8 mouse cellular contexts compared by ENCODE assay signal in genomic region chr8:112128833-112129518, GRCm38 (mm10).
DNase-seq lines count a peak whose midpoint lies in the region; ATAC-seq and TF ChIP-seq lines count a peak whose summit lies in the region.

No protein-coding gene starts in this region.

- intact Hi-C loops in gastrocnemius, adult 2 months (cut with DNase I): no loop called here

- H3K9me3 ChIP-seq in liver, embryonic 14.5 days (ENCODE audit: control insufficient read depth, low read length): no peaks in the 10 kb centered on the region; the same call in 1 of the 2 replicates
- no peaks in the 10 kb centered on the region for H3K9me3 ChIP-seq in stomach, embryonic 16.5 days (replicated peaks; ENCODE audit: control insufficient read depth, low read length)

- no peak overlapping the region for H3ac ChIP-seq in C2C12 (ENCODE audit: control insufficient read depth, insufficient read length, low read depth)

- TF ChIP-seq EP300 in liver, embryonic 14.5 days (IDR thresholded peaks at IDR 0.05; ENCODE audit: low read depth): no peak

- H3K79me3 ChIP-seq in C2C12 (ENCODE audit: low read depth): no peaks in the 10 kb centered on the region

- H3K27ac ChIP-seq in gastrocnemius, adult 2 months: no peak overlapping the region
- H3K27ac ChIP-seq in liver, embryonic 14.5 days: no peak overlapping the region
- no peak overlapping the region for H3K27ac ChIP-seq in stomach, embryonic 16.5 days (ENCODE audit: low read length)

- DNase-seq in gastrocnemius, adult 2 months: peak; percentile 21
- DNase-seq in gastrocnemius, adult 8-10 months (ENCODE audit: low spot score in 2 of 2): no peak
- peak; percentile 5 to 20 (median 9) for DNase-seq in liver, embryonic 14.5 days (ENCODE audit: low read depth in 3 of 3, low spot score in 3 of 3)
- no peak for DNase-seq in spleen, postnatal 4 days (ENCODE audit: low spot score in 2 of 2)

- no peaks in the 10 kb centered on the region for H3K36me3 ChIP-seq in C2C12 (ENCODE audit: control insufficient read depth, insufficient read depth)
- H3K36me3 ChIP-seq in liver, embryonic 14.5 days (replicated peaks; ENCODE audit: control insufficient read depth, insufficient read depth, low read depth): no peaks in the 10 kb centered on the region
- no peaks in the 10 kb centered on the region for H3K36me3 ChIP-seq in stomach, embryonic 16.5 days (ENCODE audit: control insufficient read depth, insufficient read depth, low read length)

- ATAC-seq in common myeloid progenitor, adult 5-6 weeks (replicated peaks; ENCODE audit: low read depth, poor library complexity, severe bottlenecking): peak; percentile 76
- ATAC-seq in hematopoietic stem cell, adult 5-6 weeks (replicated peaks in 1 of 2; ENCODE audit: insufficient read depth in 1 of 2, low FRiP score in 2 of 2, low TSS enrichment in 1 of 2, low read depth in 1 of 2, poor library complexity in 2 of 2, severe bottlenecking in 2 of 2): peak; percentile 58 to 67
- no peak for ATAC-seq in liver, embryonic 14.5 days (ENCODE audit: insufficient read depth)
- peak; percentile 78; the same call in 1 of the 2 replicates for ATAC-seq in stomach, embryonic 16.5 days (ENCODE audit: insufficient read depth, low FRiP score)

- H3K4me2 ChIP-seq in liver, embryonic 14.5 days (ENCODE audit: low read depth): no peak overlapping the region
- H3K4me2 ChIP-seq in stomach, embryonic 16.5 days (ENCODE audit: low read depth, low read length): no peak overlapping the region

- H3K9ac ChIP-seq in liver, embryonic 14.5 days (replicated peaks): no peak overlapping the region
- H3K9ac ChIP-seq in stomach, embryonic 16.5 days (ENCODE audit: low read length): no peak overlapping the region

- no peak for TF ChIP-seq CTCF in gastrocnemius, adult 2 months (IDR thresholded peaks at IDR 0.05)
- TF ChIP-seq CTCF in C2C12 (IDR thresholded peaks at IDR 0.05; ENCODE audit: control insufficient read depth, insufficient read depth, insufficient read length): no peak
- no peak for TF ChIP-seq CTCF in liver, embryonic 14.5 days (IDR thresholded peaks at IDR 0.05; ENCODE audit: low read depth)

- no peaks in the 10 kb centered on the region for H3K79me2 ChIP-seq in C2C12 (ENCODE audit: control insufficient read depth, insufficient read depth)

- no peaks in the 10 kb centered on the region for H3K27me3 ChIP-seq in C2C12 (ENCODE audit: control insufficient read depth, insufficient read depth, insufficient read length)
- no peaks in the 10 kb centered on the region for H3K27me3 ChIP-seq in liver, embryonic 14.5 days (ENCODE audit: control insufficient read depth, insufficient read depth, low read length)
- H3K27me3 ChIP-seq in stomach, embryonic 16.5 days (ENCODE audit: control insufficient read depth, insufficient read depth, low read length): no peaks in the 10 kb centered on the region

- no peak overlapping the region for H3K4me3 ChIP-seq in gastrocnemius, adult 2 months
- H3K4me3 ChIP-seq in C2C12 (ENCODE audit: insufficient read depth, poor library complexity, severe bottlenecking): no peak overlapping the region
- no peak overlapping the region for H3K4me3 ChIP-seq in liver, embryonic 14.5 days (ENCODE audit: insufficient read depth in 1 of 2, low read depth in 2 of 2, low read length in 2 of 2)
- no peak overlapping the region for H3K4me3 ChIP-seq in stomach, embryonic 16.5 days (replicated peaks; ENCODE audit: low read length)

- H3K4me1 ChIP-seq in liver, embryonic 14.5 days (replicated peaks; ENCODE audit: control insufficient read depth in 2 of 2, insufficient read depth in 2 of 2, low read length in 1 of 2): no peaks in the 10 kb centered on the region
- no peaks in the 10 kb centered on the region for H3K4me1 ChIP-seq in stomach, embryonic 16.5 days (ENCODE audit: control insufficient read depth, insufficient read depth, low read length)

- WGBS in liver, embryonic 14.5 days (ENCODE audit: insufficient replicate concordance): 36% methylated on average over 14 of the region's 14 CpGs
- WGBS in stomach, embryonic 16.5 days: 46% methylated on average over 14 of the region's 14 CpGs

TF ChIP-seq in C2C12, 6 proteins besides CTCF, POLR2A, EP300 and RAD21:
- TF ChIP-seq MAX (IDR thresholded peaks at IDR 0.05) (peak; percentile 87), USF1 (IDR thresholded peaks at IDR 0.05; ENCODE audit: low read depth) (no peak)

Comparison
In these comparisons a context has a peak if more than half of its experiments do, and no peak if none do; other contexts are left out.
1. DNase-seq: peak in gastrocnemius, adult 2 months (single experiment) and liver, embryonic 14.5 days (3 of 3); none in gastrocnemius, adult 8-10 months (0 of 2) and spleen, postnatal 4 days (0 of 2).